Mouse (Mus musculus): Measurements from ENCODE around the gene 4933412E24Rik.

Gene 4933412E24Rik

DNA sequence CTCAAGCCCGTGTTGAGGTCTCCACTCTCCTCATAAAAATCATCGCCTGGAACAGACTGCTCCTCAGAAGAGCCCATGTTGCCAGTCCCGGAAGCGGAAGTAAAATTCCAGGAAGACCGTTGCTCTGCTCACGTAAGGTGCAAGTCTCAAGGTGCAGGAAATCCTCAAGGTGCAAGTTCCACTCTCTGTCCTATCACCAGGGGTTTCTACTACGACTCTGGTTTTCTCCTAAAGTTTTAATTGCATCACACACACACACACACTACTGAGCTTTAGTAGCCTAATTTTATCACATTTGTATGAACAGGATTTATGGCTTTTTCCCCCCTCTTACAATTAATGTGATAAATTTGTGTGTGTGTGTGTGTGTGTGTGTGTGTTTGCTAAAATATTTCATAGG is at the start of gene 4933412E24Rik:
TSS of gene 4933412E24Rik (minus strand) at position 101 of the 400 bp plus-strand sequence.
- DNase-seq (ENCODE audit: low spot score): no peak

DNA sequence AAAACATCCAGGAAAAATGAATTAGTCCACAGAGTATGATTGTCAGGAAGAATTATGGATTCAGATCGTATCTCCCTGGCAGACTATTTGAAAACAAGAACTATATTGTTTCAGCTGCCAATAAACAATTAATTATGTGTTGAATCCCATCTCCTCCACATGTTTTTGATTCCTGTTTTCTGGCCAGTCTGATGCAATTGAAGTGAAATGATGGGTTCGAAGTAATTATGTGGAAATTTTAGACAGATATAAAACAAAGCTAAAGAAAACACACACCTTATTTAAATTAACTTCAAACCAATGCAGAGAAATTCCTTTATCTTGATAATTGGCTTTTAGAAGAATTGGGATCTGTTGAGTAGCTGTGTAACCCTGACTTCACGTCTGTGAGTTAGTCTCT is 14.3 kb upstream of the 4933412E24Rik start:
- no peak for DNase-seq (ENCODE audit: low spot score)

- no peak for DNase-seq (ENCODE audit: low spot score)
Observed at GRCm38 (mm10) chr15:60021256-60021655, 4.8 kb upstream of the 4933412E24Rik start.

DNA sequence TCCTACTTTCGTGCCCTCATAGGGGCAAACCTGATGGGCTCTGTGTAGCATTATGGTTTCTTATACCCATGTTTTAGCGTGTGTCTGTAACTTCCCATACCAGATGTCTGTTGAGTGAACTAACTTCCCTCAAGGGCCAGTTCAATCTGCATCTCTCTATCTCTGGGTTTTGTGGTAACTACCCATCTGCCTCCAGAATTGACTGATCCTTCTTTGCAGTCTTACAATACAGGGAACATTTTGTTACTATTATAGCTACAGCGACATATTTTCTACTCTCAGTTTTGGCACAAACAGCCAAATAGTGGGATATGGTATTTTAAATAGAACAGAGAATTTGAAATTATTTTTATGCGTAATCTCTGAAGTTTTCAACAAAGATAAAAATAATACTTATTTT is 6.2 kb downstream of the 4933412E24Rik start:
- no peak for DNase-seq (ENCODE audit: low spot score)

DNA sequence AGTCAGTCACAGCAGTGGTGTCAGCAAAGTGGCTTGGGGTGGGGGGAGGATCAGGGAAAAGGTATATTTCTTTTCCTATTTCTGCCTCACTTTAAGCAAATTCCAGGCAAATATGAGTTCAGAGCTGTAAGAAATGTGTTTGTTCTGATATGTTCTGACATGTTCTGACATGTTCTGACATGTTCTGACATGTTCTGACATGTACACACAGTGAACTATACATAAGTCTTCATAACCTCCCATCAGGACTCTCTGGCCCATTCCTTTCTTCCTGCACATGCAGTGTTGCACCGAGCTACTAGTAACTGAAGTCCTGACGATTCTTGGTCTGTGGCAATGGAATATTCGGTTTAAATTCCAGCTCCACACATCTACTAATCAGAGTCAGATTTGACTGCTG is 6.8 kb downstream of the 4933412E24Rik start:
- no peak for DNase-seq (ENCODE audit: low spot score)

DNA sequence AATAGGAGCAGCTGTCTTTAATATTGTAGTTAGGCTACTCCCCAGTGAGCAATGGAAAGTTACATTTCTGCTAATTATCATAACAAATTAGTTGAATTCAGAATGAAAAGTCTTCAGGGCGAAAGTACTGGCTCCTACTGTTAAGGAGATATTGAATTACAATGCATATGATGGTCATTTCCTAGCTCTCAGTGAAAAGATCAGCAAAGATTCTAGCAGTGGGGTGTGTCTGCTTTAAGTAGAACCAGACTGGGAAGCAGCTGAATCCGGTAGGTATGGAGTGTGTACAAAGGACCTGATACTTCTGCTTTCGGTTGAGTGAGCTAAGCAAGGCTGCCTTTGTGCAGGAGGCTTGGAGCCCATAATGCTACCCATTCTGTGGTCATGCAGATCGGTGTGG is 32.6 kb downstream of the 4933412E24Rik start:
- no peak for DNase-seq (ENCODE audit: low spot score)

DNA sequence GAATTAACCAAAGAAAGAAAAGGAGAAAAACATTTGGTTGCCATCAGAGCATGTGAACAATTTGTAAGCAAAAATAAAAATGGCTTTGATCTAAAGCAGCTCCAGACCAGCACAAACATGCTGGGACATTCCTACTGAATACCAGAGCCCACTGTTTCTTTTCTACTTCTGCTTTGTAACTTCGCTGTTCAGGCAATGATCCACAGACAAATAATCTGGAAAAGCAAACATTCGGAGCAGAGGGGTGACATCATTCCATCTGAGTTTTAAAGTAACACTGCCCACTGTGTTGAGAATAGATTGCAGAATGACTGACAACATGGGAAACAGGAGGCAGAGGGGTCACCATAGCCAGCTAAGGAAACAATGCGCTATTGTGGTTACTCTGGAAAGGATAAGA is 41.1 kb downstream of the 4933412E24Rik start:
- DNase-seq (ENCODE audit: low spot score): no peak

DNA sequence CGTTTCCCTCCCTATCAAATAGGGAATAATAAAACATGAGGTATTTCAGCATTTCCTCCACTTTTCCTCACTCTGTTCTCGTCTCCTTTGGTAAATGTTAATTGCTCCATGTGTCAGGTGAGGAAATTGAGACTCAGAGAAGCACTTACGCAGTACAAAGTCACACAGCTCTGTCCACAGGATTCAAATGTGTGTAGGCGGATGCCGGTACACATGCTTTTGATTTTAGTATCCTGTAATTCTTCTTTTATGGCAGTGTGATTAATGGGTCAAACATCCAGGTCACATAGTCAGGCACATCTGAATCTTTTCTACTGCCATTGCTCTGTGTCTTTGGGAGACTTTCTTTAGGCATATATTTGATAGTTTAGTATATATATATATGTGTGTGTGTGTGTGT is 41.8 kb downstream of the 4933412E24Rik start:
- DNase-seq (ENCODE audit: low spot score): no peak

- DNase-seq (ENCODE audit: low spot score): no peak
Observed at GRCm38 (mm10) chr15:59973651-59974519, 42.5 kb downstream of the 4933412E24Rik start.

Measured in yolk sac, embryonic 10.5 days (tissue).